Mouse (Mus musculus): ENCODE data around the gene Defb13. TPM values are rescaled to one million over a fixed set of nuclear protein-coding genes. Genes with fewer than 3 reads are reported as not detected.

Defb13 gene
- polyA plus RNA-seq, 1 experiment, result not detected

GRCm38 (mm10) chr8:21958414-21958813, 11.9 kb downstream of the Defb13 start, which contains the start of gene Fam90a1a:
TSS of gene Fam90a1a (plus strand) at chr8:21958714.
- Histone ChIP-seq H3K4me3 (ENCODE audit: insufficient read depth, low read length) (no peak within 1 kb of the TSS), H3K27ac (ENCODE audit: insufficient read depth, low read length) (no peak within 1 kb of the TSS), H3K4me1 (ENCODE audit: control insufficient read depth, insufficient read depth, low read length) (no peaks in the 10 kb centered on the region)
- TF ChIP-seq CTCF (IDR thresholded peaks at IDR 0.05; ENCODE audit: borderline replicate concordance, insufficient read depth, low read length) (no peak), POLR2A (IDR thresholded peaks at IDR 0.05; ENCODE audit: low read depth, low read length) (no peak)

GRCm38 (mm10) chr8:21966646-21967045, 20.1 kb downstream of the Defb13 start:
- TF ChIP-seq POLR2A (IDR thresholded peaks at IDR 0.05; ENCODE audit: low read depth, low read length) (no peak), CTCF (IDR thresholded peaks at IDR 0.05; ENCODE audit: borderline replicate concordance, insufficient read depth, low read length) (no peak)
- Histone ChIP-seq H3K27ac (ENCODE audit: insufficient read depth, low read length) (no peak overlapping the region), H3K4me3 (ENCODE audit: insufficient read depth, low read length) (no peak overlapping the region), H3K4me1 (ENCODE audit: control insufficient read depth, insufficient read depth, low read length) (no peaks in the 10 kb centered on the region)

- Histone ChIP-seq H3K27ac (ENCODE audit: insufficient read depth, low read length) (no peak within 1 kb of the TSS), H3K4me3 (ENCODE audit: insufficient read depth, low read length) (no peak within 1 kb of the TSS), H3K4me1 (ENCODE audit: control insufficient read depth, insufficient read depth, low read length) (no peaks in the 10 kb centered on the region)
- TF ChIP-seq POLR2A (IDR thresholded peaks at IDR 0.05; ENCODE audit: low read depth, low read length) (no peak), CTCF (IDR thresholded peaks at IDR 0.05; ENCODE audit: borderline replicate concordance, insufficient read depth, low read length) (no peak)
These were observed 22.9 kb downstream of the Defb13 start, which contains the start of gene Ccdc70 for GRCm38 (mm10) chr8:21969475-21969874. TSS of gene Ccdc70 (plus strand) at chr8:21969775.

- no peak overlapping the region for H3K4me3 ChIP-seq (ENCODE audit: insufficient read depth, low read length)
- H3K27ac ChIP-seq (ENCODE audit: insufficient read depth, low read length), result no peak overlapping the region
- no peaks in the 10 kb centered on the region for H3K4me1 ChIP-seq (ENCODE audit: control insufficient read depth, insufficient read depth, low read length)
- TF ChIP-seq CTCF (IDR thresholded peaks at IDR 0.05; ENCODE audit: borderline replicate concordance, insufficient read depth, low read length) (no peak), POLR2A (IDR thresholded peaks at IDR 0.05; ENCODE audit: low read depth, low read length) (no peak)
These were observed 31.6 kb downstream of the Defb13 start for GRCm38 (mm10) chr8:21978193-21978592.

- Histone ChIP-seq H3K4me1 (ENCODE audit: control insufficient read depth, insufficient read depth, low read length) (no peaks in the 10 kb centered on the region), H3K4me3 (ENCODE audit: insufficient read depth, low read length) (no peak overlapping the region), H3K27ac (ENCODE audit: insufficient read depth, low read length) (no peak overlapping the region)
- no peak for TF ChIP-seq POLR2A (IDR thresholded peaks at IDR 0.05; ENCODE audit: low read depth, low read length)
These were observed 35.2 kb downstream of the Defb13 start for GRCm38 (mm10) chr8:21981664-21982337.

GRCm38 (mm10) chr8:21992184-21992583, 45.6 kb downstream of the Defb13 start:
- H3K4me1 ChIP-seq (ENCODE audit: control insufficient read depth, insufficient read depth, low read length), result no peaks in the 10 kb centered on the region
- no peak overlapping the region for H3K4me3 ChIP-seq (ENCODE audit: insufficient read depth, low read length)
- H3K27ac ChIP-seq (ENCODE audit: insufficient read depth, low read length), result no peak overlapping the region
- TF ChIP-seq POLR2A (IDR thresholded peaks at IDR 0.05; ENCODE audit: low read depth, low read length) (no peak), CTCF (IDR thresholded peaks at IDR 0.05; ENCODE audit: borderline replicate concordance, insufficient read depth, low read length) (peak; percentile 74; the same call in 1 of the 2 replicates)

GRCm38 (mm10) chr8:21995181-21995580, 48.6 kb downstream of the Defb13 start:
- no peak overlapping the region for H3K4me3 ChIP-seq (ENCODE audit: insufficient read depth, low read length)
- no peaks in the 10 kb centered on the region for H3K4me1 ChIP-seq (ENCODE audit: control insufficient read depth, insufficient read depth, low read length)
- no peak overlapping the region for H3K27ac ChIP-seq (ENCODE audit: insufficient read depth, low read length)
- TF ChIP-seq CTCF (IDR thresholded peaks at IDR 0.05; ENCODE audit: borderline replicate concordance, insufficient read depth, low read length) (no peak), POLR2A (IDR thresholded peaks at IDR 0.05; ENCODE audit: low read depth, low read length) (no peak)

Other genes with a start within 250 kb of the Defb13 start
- gene AY761184, start 243.1 kb upstream of the Defb13 start, polyA plus RNA-seq (2011; ENCODE audit: insufficient read length, low read depth, missing spikeins), result not detected in 2 replicates
- not detected in 2 replicates for gene Defa24, start 212.3 kb upstream of the Defb13 start, polyA plus RNA-seq (2011; ENCODE audit: insufficient read length, low read depth, missing spikeins)
- not detected in 2 replicates for gene Defb50, start 123.2 kb upstream of the Defb13 start, polyA plus RNA-seq (2011; ENCODE audit: insufficient read length, low read depth, missing spikeins)
- gene Defb2, start 106.8 kb upstream of the Defb13 start, polyA plus RNA-seq (2011; ENCODE audit: insufficient read length, low read depth, missing spikeins), result not detected in 2 replicates
- not detected in 2 replicates for gene Defb10, start 87.9 kb upstream of the Defb13 start, polyA plus RNA-seq (2011; ENCODE audit: insufficient read length, low read depth, missing spikeins)
- not detected in 2 replicates for gene Defb9, start 61.3 kb upstream of the Defb13 start, polyA plus RNA-seq (2011; ENCODE audit: insufficient read length, low read depth, missing spikeins)
- not detected in 2 replicates for gene Defb11, start 40.4 kb upstream of the Defb13 start, polyA plus RNA-seq (2011; ENCODE audit: insufficient read length, low read depth, missing spikeins)
- gene Defb15, start 14.1 kb upstream of the Defb13 start, polyA plus RNA-seq (2011; ENCODE audit: insufficient read length, low read depth, missing spikeins), result not detected in 2 replicates
- not detected in 2 replicates for gene Defb35, start 8.4 kb upstream of the Defb13 start, polyA plus RNA-seq (2011; ENCODE audit: insufficient read length, low read depth, missing spikeins)
- not detected in 2 replicates for gene Fam90a1a, start 12.0 kb downstream of the Defb13 start, polyA plus RNA-seq (2011; ENCODE audit: insufficient read length, low read depth, missing spikeins)
- not detected in 2 replicates for gene Ccdc70, start 23.0 kb downstream of the Defb13 start, polyA plus RNA-seq (2011; ENCODE audit: insufficient read length, low read depth, missing spikeins)
- not detected in 2 replicates for gene Atp7b, start 113.5 kb downstream of the Defb13 start, polyA plus RNA-seq (2011; ENCODE audit: insufficient read length, low read depth, missing spikeins)
- gene Alg11, start 114.0 kb downstream of the Defb13 start, polyA plus RNA-seq (2011; ENCODE audit: insufficient read length, low read depth, missing spikeins), result 33.8 and 34.8 TPM in 2 replicates
- not detected in 2 replicates for gene Nek5, start 178.3 kb downstream of the Defb13 start, polyA plus RNA-seq (2011; ENCODE audit: insufficient read length, low read depth, missing spikeins)
- 3.7 and 4.3 TPM in 2 replicates for gene Nek3, start 219.7 kb downstream of the Defb13 start, polyA plus RNA-seq (2011; ENCODE audit: insufficient read length, low read depth, missing spikeins)
- 57.2 and 63.5 TPM in 2 replicates for gene Ckap2, start 239.1 kb downstream of the Defb13 start, polyA plus RNA-seq (2011; ENCODE audit: insufficient read length, low read depth, missing spikeins)
- 29.0 and 43.9 TPM in 2 replicates for gene Vps36, start 246.0 kb downstream of the Defb13 start, polyA plus RNA-seq (2011; ENCODE audit: insufficient read length, low read depth, missing spikeins)

Measured in embryonic fibroblast, embryonic 13.5 days (primary cell).